Mouse (Mus musculus) inflammation-experienced regulatory T-cells, adult 16 weeks (primary cell): ENCODE data around the gene Zfp706. TPM values are rescaled to one million over a fixed set of nuclear protein-coding genes. Genes with fewer than 3 reads are reported as not detected.

Experiments
- polyA plus RNA-seq: library from polyadenylated mRNA; unstranded; fragments of 100-300 nt; shearing (Covaris generic); gene quantifications from one replicate; pipeline ENCODE4 v1.2.1, GENCODE M21; 2017

The Zfp706 gene
- 358 TPM for polyA plus RNA-seq

GRCm38 (mm10) chr15:37007233-37007958, at the start of gene Zfp706:
Gene Zfp706 (minus strand): TSS chr15:37007773.

